Mouse (Mus musculus): ENCODE measurements around the gene Slc50a1.

- TF ChIP-seq CTCF (IDR thresholded peaks at IDR 0.05; ENCODE audit: insufficient read depth, low read depth, low read length) (no peak), POLR2A (IDR thresholded peaks at IDR 0.05; ENCODE audit: insufficient read depth, low read depth, low read length) (no peak)
Measured at GRCm38 (mm10) chr3:89318316-89318715, 47.9 kb upstream of the Slc50a1 start.
